Mouse (Mus musculus) heart, embryonic 12.5 days (tissue): ENCODE data around the gene Nkx2-2. TPM values are rescaled to one million over a fixed set of nuclear protein-coding genes. Genes with fewer than 3 reads are reported as not detected.

Experiments used
- ATAC-seq: fragments of 200-750 bp; cut with Nextera tagmentation; 2 replicates; pipeline ENCODE4 v1.8.0; 2017; ENCODE audit warnings: moderate TSS enrichment, moderate library complexity; ENCODE audit not compliant: insufficient number of reproducible peaks, low FRiP score
- H3K27ac ChIP-seq: fragments of 300-500 bp; sonication (generic); 2 replicates; pipeline ENCODE4 v1.5.1; 2016; ENCODE audit warnings: mild to moderate bottlenecking, moderate library complexity; ENCODE audit not compliant: poor library complexity, severe bottlenecking
- H3K27me3 ChIP-seq: fragments of 300-500 bp; sonication (generic); replicated peaks from 2 replicates; pipeline ENCODE4 v1.6.1; 2016; ENCODE audit warnings: mild to moderate bottlenecking, moderate library complexity
- H3K36me3 ChIP-seq: fragments of 300-500 bp; sonication (generic); 2 replicates; pipeline ENCODE4 v1.6.1; 2016; ENCODE audit warnings: mild to moderate bottlenecking, moderate library complexity
- H3K4me1 ChIP-seq: fragments of 300-500 bp; sonication (generic); replicated peaks from 2 replicates; pipeline ENCODE4 v1.6.1; 2016; ENCODE audit warnings: mild to moderate bottlenecking
- H3K4me2 ChIP-seq: fragments of 300-500 bp; sonication (generic); 2 replicates; pipeline ENCODE4 v1.6.1; 2016; ENCODE audit warnings: mild to moderate bottlenecking, moderate library complexity
- H3K4me3 ChIP-seq: fragments of 300-500 bp; sonication (generic); 2 replicates; pipeline ENCODE4 v1.5.1; 2016; ENCODE audit warnings: mild to moderate bottlenecking
- H3K9ac ChIP-seq: fragments of 300-500 bp; sonication (generic); 2 replicates; pipeline ENCODE4 v1.6.1; 2016; ENCODE audit warnings: mild to moderate bottlenecking, moderate library complexity
- H3K9me3 ChIP-seq: fragments of 300-500 bp; sonication (generic); replicated peaks from 2 replicates; pipeline ENCODE4 v1.6.1; 2016; ENCODE audit warnings: mild to moderate bottlenecking, moderate library complexity
- WGBS: fragments of 180-500 bp; shearing (Covaris S2); methylation state at CpG from one replicate; pipeline ENCODE4 v1.1.7; 2016; 5-methylcytosine and 5-hydroxymethylcytosine counted together
- polyA plus RNA-seq: library from polyadenylated mRNA; unstranded; fragments of >200 nt; fragmentation: Nextera tagmentation; extraction: Ambion mirVana; gene quantifications from 2 replicates; pipeline ENCODE4 v1.2.1, GENCODE M21; 2016

Gene Nkx2-2
- polyA plus RNA-seq: not detected in 2 replicates

DNA sequence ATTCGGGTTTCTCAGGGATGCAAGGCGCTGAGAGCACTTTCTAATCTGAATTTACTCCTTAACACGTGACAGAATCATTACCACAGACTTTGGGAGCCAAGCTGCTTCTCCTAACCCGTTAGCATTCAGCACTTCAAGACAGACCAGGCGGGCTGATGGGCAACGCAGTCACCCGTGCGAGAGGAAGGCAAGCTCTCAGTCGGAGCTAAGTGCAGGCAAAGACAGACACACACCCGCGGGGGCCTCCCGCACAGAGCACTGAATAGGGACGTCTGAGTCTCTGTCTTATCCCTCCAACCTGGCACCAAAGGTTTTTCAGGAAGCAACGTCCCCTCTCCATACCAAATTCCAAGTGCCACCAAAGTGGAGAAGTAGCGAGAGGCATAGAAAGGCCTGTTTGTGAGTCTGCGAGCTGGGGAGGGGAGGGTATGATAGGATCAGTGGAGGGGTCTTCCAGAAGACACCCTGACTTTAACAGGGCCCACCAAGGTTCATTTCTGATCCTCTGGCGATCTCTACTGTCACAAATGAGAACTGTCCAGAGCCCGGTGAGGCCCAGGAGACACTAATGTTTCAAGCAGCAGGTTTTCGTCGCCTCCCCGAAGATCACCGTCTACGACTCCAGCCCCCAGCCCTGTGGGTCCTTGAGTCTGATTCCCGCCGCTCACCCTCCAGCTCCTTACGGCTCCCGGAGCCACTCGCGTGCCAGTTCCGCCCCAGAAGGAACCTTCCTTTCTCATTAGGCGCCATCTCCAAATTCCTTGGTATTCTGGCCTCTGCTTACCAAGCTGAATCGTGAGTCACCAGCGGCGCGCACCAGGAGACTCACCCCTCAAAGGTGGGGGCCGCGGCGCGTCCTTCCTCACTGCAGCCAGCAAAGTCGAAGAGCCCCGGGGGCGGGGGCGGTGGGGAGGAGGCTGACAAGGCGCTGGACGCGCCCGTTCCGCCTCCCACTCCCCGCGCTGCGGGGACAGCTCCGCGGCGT is at the start of gene Nkx2-2:
Nkx2-2 (minus strand) TSS at position 973 of the 985 bp plus-strand sequence.
- H3K4me1 ChIP-seq: peaks cover 20% of the 10 kb centered on the region
- ATAC-seq: 0 out of 2 replicates have a peak, but pooled peaks have one; percentile 30
- H3K4me3 ChIP-seq: peak within 1 kb of the TSS; percentile 49
- no peak within 1 kb of the TSS for H3K27ac ChIP-seq
- WGBS: under 1% methylated on average over 53 of the region's 54 CpGs
- H3K27me3 ChIP-seq: peaks cover 96% of the 10 kb centered on the region
- H3K9ac ChIP-seq: peak within 1 kb of the TSS; percentile 39; the same call in 1 of the 2 replicates
- H3K9me3 ChIP-seq: no peaks in the 10 kb centered on the region
- no peaks in the 10 kb centered on the region for H3K36me3 ChIP-seq
- H3K4me2 ChIP-seq: peak within 1 kb of the TSS; percentile 81

DNA sequence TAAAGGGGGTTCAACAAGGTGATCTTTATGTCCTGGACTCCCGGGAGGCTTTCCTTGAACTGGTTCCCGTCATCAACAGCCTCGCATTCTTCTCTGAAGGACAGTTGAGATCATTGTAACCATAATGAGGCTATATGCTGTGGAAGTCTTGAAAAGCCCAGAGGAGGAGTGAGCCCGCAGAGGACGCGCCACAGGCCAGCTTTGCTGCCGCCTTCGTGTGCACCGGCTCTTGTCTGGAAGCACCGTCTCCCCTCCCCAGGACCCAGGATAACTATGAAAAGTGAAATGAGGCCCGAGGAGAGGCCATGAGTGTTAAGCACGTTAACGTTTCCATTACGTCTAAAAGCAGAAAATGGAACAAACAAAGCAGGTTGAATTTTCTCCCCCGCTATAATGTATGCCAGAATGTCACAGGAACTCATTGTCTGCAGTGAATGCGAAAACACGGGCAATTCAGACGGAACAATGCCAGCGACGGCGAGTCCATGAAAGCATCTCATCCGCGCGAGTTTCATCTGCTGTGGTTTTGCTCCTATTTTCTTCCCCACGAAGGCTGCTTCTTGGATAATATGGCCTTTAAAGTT is 41.8 kb upstream of the Nkx2-2 start:
- Histone ChIP-seq H3K36me3 (no peaks in the 10 kb centered on the region), H3K27ac (no peak overlapping the region), H3K9ac (no peak overlapping the region), H3K4me2 (no peak overlapping the region), H3K4me3 (no peak overlapping the region), H3K27me3 (no peaks in the 10 kb centered on the region), H3K9me3 (no peaks in the 10 kb centered on the region), H3K4me1 (no peaks in the 10 kb centered on the region)
- no peak for ATAC-seq
- WGBS: 88% methylated on average over 25 of the region's 25 CpGs

DNA sequence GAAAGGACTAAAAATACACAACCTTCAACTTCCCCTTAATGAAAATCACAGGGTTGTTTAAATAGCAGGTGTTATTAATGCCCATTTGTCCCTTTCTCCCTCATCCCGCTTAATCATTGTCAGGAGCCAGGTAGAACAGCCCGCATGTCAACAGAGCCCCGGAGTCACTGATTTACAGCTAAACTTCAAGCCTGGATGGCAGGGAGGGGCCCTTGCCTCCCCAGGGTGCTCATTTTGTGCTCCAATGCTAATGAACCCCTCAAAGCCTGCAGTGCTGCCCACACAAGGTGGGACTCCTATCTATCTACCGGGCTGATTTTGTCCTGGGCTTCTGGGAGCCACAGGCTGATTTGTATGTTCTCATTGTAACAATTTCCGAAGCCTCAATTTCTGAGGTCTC is 37.1 kb upstream of the Nkx2-2 start:
- Histone ChIP-seq H3K9me3 (no peaks in the 10 kb centered on the region), H3K4me2 (no peak overlapping the region), H3K27ac (no peak overlapping the region), H3K36me3 (no peaks in the 10 kb centered on the region), H3K27me3 (no peaks in the 10 kb centered on the region), H3K4me3 (no peak overlapping the region), H3K4me1 (no peaks in the 10 kb centered on the region), H3K9ac (no peak overlapping the region)
- ATAC-seq: no peak
- WGBS: 68% methylated on average over 5 of the region's 5 CpGs

- no peak overlapping the region for H3K27ac ChIP-seq
Measured at GRCm38 (mm10) chr2:147205076-147205615, 11.1 kb upstream of the Nkx2-2 start.

GRCm38 (mm10) chr2:147194711-147195615 is 920 bp upstream of the Nkx2-2 start:
- H3K4me2 ChIP-seq: peak overlapping the region; percentile 81
- ATAC-seq: peak; percentile 26; the same call in 1 of the 2 replicates
- peaks cover 20% of the 10 kb centered on the region for H3K4me1 ChIP-seq
- H3K36me3 ChIP-seq: no peaks in the 10 kb centered on the region
- whole genome bisulfite sequencing: under 1% methylated on average over 70 of the region's 71 CpGs
- H3K4me3 ChIP-seq: peak overlapping the region; percentile 49
- 0 out of 2 replicates have a peak overlapping the region, but pooled peaks have one; percentile 39 for H3K9ac ChIP-seq
- H3K9me3 ChIP-seq: no peaks in the 10 kb centered on the region
- H3K27me3 ChIP-seq: peaks cover 92% of the 10 kb centered on the region
- no peak overlapping the region for H3K27ac ChIP-seq

More at GRCm38 (mm10) chr2:147205076-147205615, 11.1 kb upstream of the Nkx2-2 start:
- Histone ChIP-seq H3K4me1 (0 out of 2 replicates have a peak, but pooled peaks cover 4% of the 10 kb centered on the region), H3K9ac (no peak overlapping the region), H3K4me2 (no peak overlapping the region), H3K9me3 (no peaks in the 10 kb centered on the region), H3K27me3 (peaks cover 4% of the 10 kb centered on the region), H3K36me3 (no peaks in the 10 kb centered on the region), H3K4me3 (no peak overlapping the region)
- 25% methylated on average over 4 of the region's 4 CpGs for WGBS
- ATAC-seq: no peak

DNA sequence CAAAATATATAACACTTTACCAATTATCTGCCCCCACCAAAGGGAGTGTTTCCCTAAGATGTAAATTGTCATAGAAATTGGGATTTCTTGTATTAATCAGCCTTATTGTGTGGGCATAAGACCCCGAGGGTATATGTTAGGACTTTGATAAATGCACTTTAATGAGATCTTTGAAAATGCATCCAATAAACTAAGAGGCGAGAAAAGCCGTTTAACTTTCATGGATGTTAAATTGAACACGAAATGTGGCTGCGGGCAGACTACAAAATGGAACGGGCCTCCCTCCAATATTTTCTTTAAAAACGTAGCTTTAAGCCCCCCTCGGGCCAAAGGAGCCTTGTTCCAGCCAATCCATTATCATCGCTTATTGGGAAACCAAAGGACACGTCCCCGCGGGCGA is 1.3 kb downstream of the Nkx2-2 start:
- H3K27ac ChIP-seq: no peak overlapping the region
- no peak overlapping the region for H3K4me2 ChIP-seq
- 6% methylated on average over 13 of the region's 13 CpGs for WGBS
- no peak overlapping the region for H3K4me3 ChIP-seq
- no peak for ATAC-seq
- peaks cover 93% of the 10 kb centered on the region for H3K27me3 ChIP-seq
- no peak overlapping the region for H3K9ac ChIP-seq
- no peaks in the 10 kb centered on the region for H3K9me3 ChIP-seq
- peaks cover 23% of the 10 kb centered on the region for H3K4me1 ChIP-seq
- no peaks in the 10 kb centered on the region for H3K36me3 ChIP-seq

- peaks cover 97% of the 10 kb centered on the region for H3K27me3 ChIP-seq
- no peaks in the 10 kb centered on the region for H3K36me3 ChIP-seq
- 1% methylated on average over 27 of the region's 27 CpGs for WGBS
- no peak overlapping the region for H3K9ac ChIP-seq
- H3K9me3 ChIP-seq: no peaks in the 10 kb centered on the region
- ATAC-seq: no peak
- H3K4me3 ChIP-seq: no peak overlapping the region
- no peak overlapping the region for H3K4me2 ChIP-seq
- H3K27ac ChIP-seq: no peak overlapping the region
- peaks cover 31% of the 10 kb centered on the region for H3K4me1 ChIP-seq
Measured at GRCm38 (mm10) chr2:147190316-147191021, 3.6 kb downstream of the Nkx2-2 start.

DNA sequence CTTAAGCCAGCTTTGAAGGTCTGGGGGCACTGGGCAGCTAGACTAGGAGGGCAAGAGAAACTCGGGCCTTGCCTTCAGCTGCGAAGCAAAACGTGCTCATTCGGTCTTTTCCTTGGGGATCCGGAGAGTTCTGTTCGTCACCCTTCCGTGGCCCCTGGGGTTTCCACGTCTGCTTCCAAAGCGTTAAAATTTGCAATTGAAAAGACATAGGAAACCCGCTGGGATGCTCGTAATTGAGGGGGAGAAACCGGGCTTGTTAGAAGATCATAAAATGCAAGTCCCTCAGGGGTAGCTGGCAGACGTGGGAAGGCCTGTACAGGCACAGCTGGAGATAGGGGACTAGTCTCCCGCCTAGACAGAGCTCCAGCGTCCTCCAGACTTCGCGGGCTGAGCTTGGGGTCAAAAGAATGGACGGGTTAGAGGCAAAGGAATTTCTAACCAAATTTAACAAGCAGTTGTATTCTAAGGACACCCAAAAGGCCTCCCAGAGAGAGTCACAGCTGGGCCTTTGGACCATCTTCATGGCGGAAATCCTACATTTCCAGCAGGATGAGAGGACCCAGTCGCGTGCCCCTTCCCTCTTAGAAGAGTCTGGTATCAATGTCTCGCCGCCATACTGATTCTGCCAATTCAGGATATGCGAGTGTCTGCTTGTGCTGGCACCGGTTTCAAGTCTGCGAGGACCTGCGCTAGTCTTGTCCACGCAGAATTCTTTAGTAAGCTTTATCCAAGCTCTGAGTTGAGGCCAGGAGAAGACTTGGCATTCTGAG is 4.3 kb downstream of the Nkx2-2 start:
- no peak overlapping the region for H3K27ac ChIP-seq
- H3K9me3 ChIP-seq: no peaks in the 10 kb centered on the region
- H3K36me3 ChIP-seq: no peaks in the 10 kb centered on the region
- no peak for ATAC-seq
- peaks cover 93% of the 10 kb centered on the region for H3K27me3 ChIP-seq
- H3K4me2 ChIP-seq: no peak overlapping the region
- 1% methylated on average over 28 of the region's 28 CpGs for WGBS
- H3K4me3 ChIP-seq: no peak overlapping the region
- H3K4me1 ChIP-seq: peaks cover 26% of the 10 kb centered on the region
- no peak overlapping the region for H3K9ac ChIP-seq

DNA sequence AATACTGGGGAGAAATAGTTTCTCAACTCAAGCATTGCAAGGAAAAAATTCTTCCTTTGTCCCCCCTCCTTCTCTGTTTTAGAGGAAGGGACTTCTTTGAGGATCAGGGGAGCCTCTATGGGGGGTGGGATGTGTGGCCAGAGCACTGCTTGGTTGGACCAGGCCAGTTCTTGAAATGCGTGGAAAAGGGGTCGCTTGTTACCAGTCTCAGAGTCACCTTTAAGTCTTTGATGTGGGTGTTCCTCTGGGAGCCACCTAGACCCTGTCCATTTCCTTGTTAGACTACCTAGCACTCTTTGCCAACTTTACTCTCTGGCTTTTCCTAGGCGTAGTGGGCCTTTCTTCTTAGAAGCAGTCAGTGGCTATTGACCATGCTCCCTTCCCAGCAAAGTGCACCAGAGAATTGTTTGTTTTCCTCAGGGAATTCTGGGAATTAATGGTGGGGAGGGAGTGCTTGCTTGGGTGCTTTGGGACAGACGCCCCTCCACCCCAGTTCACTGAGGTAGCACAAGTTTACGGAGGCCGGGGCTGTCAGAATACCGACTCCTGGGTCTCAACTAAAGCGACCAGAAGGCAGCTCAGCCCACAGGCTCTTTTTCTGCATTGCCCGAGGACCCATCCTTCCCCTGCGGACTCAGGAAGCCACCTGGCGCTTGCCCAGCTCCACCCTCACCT is 5.0 kb downstream of the Nkx2-2 start:
- H3K4me1 ChIP-seq: peaks cover 26% of the 10 kb centered on the region
- peaks cover 93% of the 10 kb centered on the region for H3K27me3 ChIP-seq
- H3K4me2 ChIP-seq: no peak overlapping the region
- ATAC-seq: no peak
- H3K36me3 ChIP-seq: no peaks in the 10 kb centered on the region
- no peak overlapping the region for H3K27ac ChIP-seq
- no peak overlapping the region for H3K9ac ChIP-seq
- WGBS: 2% methylated on average over 11 of the region's 11 CpGs
- H3K4me3 ChIP-seq: no peak overlapping the region
- H3K9me3 ChIP-seq: no peaks in the 10 kb centered on the region
